Mouse (Mus musculus) myocyte (in vitro differentiated cells): Measurements from ENCODE around the gene Mtch2. TPM values are rescaled to one million over a fixed set of nuclear protein-coding genes. Genes with fewer than 3 reads are reported as not detected.

Source experiments
- H3K27me3 ChIP-seq: one replicate; pipeline ENCODE4 v1.6.1; 2011; ENCODE audit not compliant: control insufficient read depth, insufficient read depth, insufficient read length
- H3K36me3 ChIP-seq: one replicate; pipeline ENCODE4 v1.6.1; 2011; ENCODE audit not compliant: control insufficient read depth, insufficient read depth
- H3K4me2 ChIP-seq: one replicate; pipeline ENCODE4 v1.6.1; 2011; ENCODE audit warnings: low read depth, control low read depth
- H3K4me3 ChIP-seq: one replicate; pipeline ENCODE4 v1.5.1; 2011; ENCODE audit warnings: mild to moderate bottlenecking, control low read depth, moderate library complexity
- H3K79me2 ChIP-seq: one replicate; pipeline ENCODE4 v1.6.1; 2011; ENCODE audit not compliant: control insufficient read depth, insufficient read depth
- H3ac ChIP-seq: one replicate; pipeline ENCODE4 v1.6.1; 2011; ENCODE audit not compliant: control insufficient read depth, insufficient read length
- CEBPB ChIP-seq: IDR thresholded peaks from 2 replicates; pipeline ENCODE4 v1.6.1; 2011; ENCODE audit warnings: mild to moderate bottlenecking, moderate library complexity; ENCODE audit not compliant: poor library complexity, insufficient read depth, severe bottlenecking
- E2F4 ChIP-seq: IDR thresholded peaks from one replicate; pipeline ENCODE4 v1.6.1; 2011; ENCODE audit warnings: mild to moderate bottlenecking, control low read depth, moderate library complexity; ENCODE audit not compliant: insufficient read depth
- MAX ChIP-seq: IDR thresholded peaks from one replicate; pipeline ENCODE4 v1.6.1; 2011; ENCODE audit warnings: low read depth, mild to moderate bottlenecking, control low read depth
- MYOD1 ChIP-seq, 3 experiments: IDR thresholded peaks; one replicate each; pipeline ENCODE4 v1.6.1; 2011; ENCODE audit warnings: control low read depth in 2 of 3, low read depth in 2 of 3, mild to moderate bottlenecking in 2 of 3, moderate library complexity in 1 of 3; ENCODE audit not compliant: insufficient read length in 2 of 3, control insufficient read depth in 1 of 3
- MYOG ChIP-seq, 3 experiments: IDR thresholded peaks; one replicate each; pipeline ENCODE4 v1.6.1; 2011; ENCODE audit warnings: control low read depth in 2 of 3, low read depth in 2 of 3, mild to moderate bottlenecking in 2 of 3; ENCODE audit not compliant: insufficient read length in 2 of 3, control insufficient read depth in 1 of 3, insufficient read depth in 1 of 3
- POLR2A ChIP-seq: IDR thresholded peaks from one replicate; pipeline ENCODE4 v1.6.1; 2011; ENCODE audit warnings: low read depth, mild to moderate bottlenecking, control low read depth, moderate library complexity; ENCODE audit not compliant: insufficient read length
- POLR2AphosphoS2 ChIP-seq: IDR thresholded peaks from one replicate; pipeline ENCODE4 v1.6.1; 2011; ENCODE audit warnings: low read depth, control low read depth; ENCODE audit not compliant: insufficient read length
- REST ChIP-seq: IDR thresholded peaks from one replicate; pipeline ENCODE4 v1.6.1; 2011; ENCODE audit warnings: mild to moderate bottlenecking, control low read depth, moderate library complexity; ENCODE audit not compliant: insufficient read depth, insufficient read length
- SRF ChIP-seq: IDR thresholded peaks from one replicate; pipeline ENCODE4 v1.6.1; 2011; ENCODE audit warnings: low read depth; ENCODE audit not compliant: control insufficient read depth, insufficient read length
- TCF12 ChIP-seq: IDR thresholded peaks from one replicate; pipeline ENCODE4 v1.6.1; 2011; ENCODE audit warnings: mild to moderate bottlenecking, control low read depth; ENCODE audit not compliant: poor library complexity, insufficient read depth, severe bottlenecking
- TCF3 ChIP-seq: IDR thresholded peaks from one replicate; pipeline ENCODE4 v1.6.1; 2011; ENCODE audit warnings: low read depth, control low read depth; ENCODE audit not compliant: insufficient read length
- USF1 ChIP-seq: IDR thresholded peaks from one replicate; pipeline ENCODE4 v1.6.1; 2011; ENCODE audit warnings: low read depth, mild to moderate bottlenecking, control low read depth, moderate library complexity
- polyA plus RNA-seq: library from polyadenylated mRNA; unstranded; fragments of >200 nt; fragmentation: generic; extraction: Trizol; gene quantifications from one replicate; pipeline ENCODE4 v1.2.1, GENCODE M21; 2012; ENCODE audit warnings: missing spikeins

The Mtch2 gene
- polyA plus RNA-seq, 1 experiment: 170 TPM

- H3K4me2 ChIP-seq: no peak overlapping the region
- TF ChIP-seq USF1: no peak
- no peak for TF ChIP-seq REST
- no peak for TF ChIP-seq E2F4
- TF ChIP-seq POLR2AphosphoS2: no peak
- TF ChIP-seq MYOG (IDR thresholded peaks at IDR 0.05; ENCODE audit: control insufficient read depth in 1 of 3, insufficient read depth in 1 of 3, insufficient read length in 2 of 3, low read depth in 2 of 3): no peak
- TF ChIP-seq SRF: no peak
- no peak for TF ChIP-seq CEBPB
- no peak for TF ChIP-seq MYOD1 (IDR thresholded peaks at IDR 0.05; ENCODE audit: control insufficient read depth in 1 of 3, insufficient read length in 2 of 3, low read depth in 2 of 3)
- TF ChIP-seq TCF12: no peak
- no peak for TF ChIP-seq MAX
- no peak for TF ChIP-seq POLR2A
- TF ChIP-seq TCF3: no peak
- no peaks in the 10 kb centered on the region for H3K27me3 ChIP-seq
- no peak overlapping the region for H3K4me3 ChIP-seq
- H3ac ChIP-seq: no peak overlapping the region
- H3K79me2 ChIP-seq: peaks cover 20% of the 10 kb centered on the region
- H3K36me3 ChIP-seq: no peaks in the 10 kb centered on the region
Measured at GRCm38 (mm10) chr2:90844262-90844661, 2.7 kb upstream of the Mtch2 start.

- no peak overlapping the region for H3ac ChIP-seq
- no peaks in the 10 kb centered on the region for H3K27me3 ChIP-seq
- TF ChIP-seq SRF (no peak), MYOG (IDR thresholded peaks at IDR 0.05; ENCODE audit: control insufficient read depth in 1 of 3, insufficient read depth in 1 of 3, insufficient read length in 2 of 3, low read depth in 2 of 3) (no peak), USF1 (no peak), MAX (no peak), CEBPB (no peak), TCF3 (no peak)
- peaks cover 2% of the 10 kb centered on the region for H3K36me3 ChIP-seq
- no peak overlapping the region for H3K4me2 ChIP-seq
- peaks cover 29% of the 10 kb centered on the region for H3K79me2 ChIP-seq
- H3K4me3 ChIP-seq: no peak overlapping the region
Measured at GRCm38 (mm10) chr2:90845234-90845633, 1.7 kb upstream of the Mtch2 start.

- Histone ChIP-seq H3ac (no peak overlapping the region), H3K27me3 (no peaks in the 10 kb centered on the region), H3K4me2 (peak overlapping the region; percentile 94), H3K36me3 (peaks cover 11% of the 10 kb centered on the region), H3K4me3 (peak overlapping the region; percentile 90), H3K79me2 (peaks cover 37% of the 10 kb centered on the region)
- TF ChIP-seq TCF12 (no peak), E2F4 (no peak), MYOG (IDR thresholded peaks at IDR 0.05; ENCODE audit: control insufficient read depth in 1 of 3, insufficient read depth in 1 of 3, insufficient read length in 2 of 3, low read depth in 2 of 3) (no peak), MAX (no peak), POLR2AphosphoS2 (no peak)
Measured at GRCm38 (mm10) chr2:90846171-90846570, 784 bp upstream of the Mtch2 start.

GRCm38 (mm10) chr2:90846597-90846954 is 379 bp upstream of the Mtch2 start:
- Histone ChIP-seq H3K36me3 (peaks cover 13% of the 10 kb centered on the region), H3ac (peak overlapping the region; percentile 51), H3K79me2 (peaks cover 41% of the 10 kb centered on the region), H3K27me3 (no peaks in the 10 kb centered on the region), H3K4me2 (peak overlapping the region; percentile 94), H3K4me3 (peak overlapping the region; percentile 90)
- no peak for TF ChIP-seq CEBPB
- no peak for TF ChIP-seq USF1
- no peak for TF ChIP-seq REST
- TF ChIP-seq POLR2A: no peak

- TF ChIP-seq E2F4 (no peak), CEBPB (no peak), POLR2A (no peak), TCF12 (no peak), REST (no peak), POLR2AphosphoS2 (no peak), USF1 (no peak), MYOG (IDR thresholded peaks at IDR 0.05; ENCODE audit: control insufficient read depth in 1 of 3, insufficient read depth in 1 of 3, insufficient read length in 2 of 3, low read depth in 2 of 3) (no peak), SRF (no peak), TCF3 (no peak), MYOD1 (IDR thresholded peaks at IDR 0.05; ENCODE audit: control insufficient read depth in 1 of 3, insufficient read length in 2 of 3, low read depth in 2 of 3) (no peak), MAX (no peak)
- Histone ChIP-seq H3K79me2 (peaks cover 42% of the 10 kb centered on the region), H3K4me2 (peak overlapping the region; percentile 88), H3K4me3 (peak overlapping the region; percentile 90), H3K27me3 (no peaks in the 10 kb centered on the region), H3K36me3 (peaks cover 18% of the 10 kb centered on the region), H3ac (peak overlapping the region; percentile 51)
Measured at GRCm38 (mm10) chr2:90847681-90848050, 711 bp downstream of the Mtch2 start.
